Mouse (Mus musculus): ENCODE results near the gene Prkce. TPM values are rescaled to one million over a fixed set of nuclear protein-coding genes. Genes with fewer than 3 reads are reported as not detected.

Gene Prkce
- polyA plus RNA-seq, 1 experiment from 2014 or later, result 5.2 TPM

DNA sequence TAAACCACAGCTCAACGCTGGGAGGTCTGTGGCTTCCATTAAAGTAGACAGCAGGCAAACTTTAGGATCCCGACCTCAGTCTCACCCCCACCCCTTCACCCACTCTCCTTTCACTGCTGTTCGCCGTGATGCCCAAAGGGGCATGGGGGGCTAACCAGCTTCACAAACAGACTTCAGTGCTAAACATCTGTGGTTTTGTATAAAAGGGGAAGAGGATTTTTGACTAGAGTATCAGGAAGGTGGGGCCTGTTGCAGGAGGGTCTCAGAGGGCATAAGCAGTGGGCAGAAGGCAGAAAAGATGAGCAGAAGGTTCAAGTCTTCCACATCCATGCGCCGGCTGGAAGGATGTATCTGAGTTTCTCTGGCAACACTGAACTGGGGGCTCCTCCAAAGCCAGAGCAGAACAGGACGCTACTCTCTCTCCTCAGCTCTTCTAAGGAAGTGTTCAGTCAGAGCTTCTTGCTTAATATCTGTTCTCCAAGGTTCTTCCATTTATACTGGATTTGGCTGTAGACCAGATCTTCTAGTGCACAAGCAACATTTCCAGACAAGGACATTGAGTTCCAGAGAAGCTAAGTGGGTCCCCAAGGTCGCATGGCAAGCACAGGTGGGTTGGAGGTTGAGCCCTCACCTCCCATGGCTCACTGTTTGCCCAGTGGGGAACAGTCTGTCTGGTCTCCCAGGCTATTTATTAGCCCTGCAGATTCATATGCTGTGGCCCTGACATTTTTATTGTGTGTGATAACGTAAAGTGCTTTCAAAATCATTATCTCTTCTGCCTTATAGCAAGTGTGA lies 2.8 kb downstream of the Prkce start:
- 71% methylated on average over 9 of the region's 9 CpGs for WGBS
- H3K4me3 ChIP-seq (ENCODE audit: low read depth, low read length), result no peak overlapping the region
- no peak overlapping the region for H3K9ac ChIP-seq (ENCODE audit: low read depth, low read length)

GRCm38 (mm10) chr17:86175516-86175915 lies 7.9 kb downstream of the Prkce start:
- peaks cover 6% of the 10 kb centered on the region; the same call in 1 of the 2 replicates for H3K36me3 ChIP-seq (ENCODE audit: control insufficient read depth, insufficient read depth)
- H3K4me2 ChIP-seq (replicated peaks; ENCODE audit: low read depth), result no peak overlapping the region
- H3K27ac ChIP-seq (ENCODE audit: low read depth, low read length), result no peak overlapping the region
- H3K4me3 ChIP-seq (ENCODE audit: low read depth, low read length), result no peak overlapping the region
- H3K9ac ChIP-seq (ENCODE audit: low read depth, low read length), result no peak overlapping the region
- no peaks in the 10 kb centered on the region for H3K9me3 ChIP-seq (ENCODE audit: control insufficient read depth)
- no peaks in the 10 kb centered on the region for H3K27me3 ChIP-seq (replicated peaks; ENCODE audit: control insufficient read depth, insufficient read depth, low read length)
- no peaks in the 10 kb centered on the region for H3K4me1 ChIP-seq (replicated peaks; ENCODE audit: control insufficient read depth, insufficient read depth, low read length)
- 69% methylated on average over 9 of the region's 9 CpGs for WGBS
- no peak for ATAC-seq
- no peak for TF ChIP-seq CTCF (IDR thresholded peaks at IDR 0.05; ENCODE audit: low read depth)

More for the DNA sequence above, 2.8 kb downstream of the Prkce start:
- no peak for TF ChIP-seq CTCF (IDR thresholded peaks at IDR 0.05; ENCODE audit: low read depth)
- Histone ChIP-seq H3K36me3 (ENCODE audit: control insufficient read depth, insufficient read depth) (peaks cover 6% of the 10 kb centered on the region; the same call in 1 of the 2 replicates), H3K27me3 (replicated peaks; ENCODE audit: control insufficient read depth, insufficient read depth, low read length) (no peaks in the 10 kb centered on the region), H3K4me1 (replicated peaks; ENCODE audit: control insufficient read depth, insufficient read depth, low read length) (peaks cover 7% of the 10 kb centered on the region; the same call in 1 of the 2 replicates), H3K4me2 (replicated peaks; ENCODE audit: low read depth) (peak overlapping the region; percentile 97; the same call in 1 of the 2 replicates), H3K27ac (ENCODE audit: low read depth, low read length) (no peak overlapping the region), H3K9me3 (ENCODE audit: control insufficient read depth) (no peaks in the 10 kb centered on the region)
- no peak for ATAC-seq

DNA sequence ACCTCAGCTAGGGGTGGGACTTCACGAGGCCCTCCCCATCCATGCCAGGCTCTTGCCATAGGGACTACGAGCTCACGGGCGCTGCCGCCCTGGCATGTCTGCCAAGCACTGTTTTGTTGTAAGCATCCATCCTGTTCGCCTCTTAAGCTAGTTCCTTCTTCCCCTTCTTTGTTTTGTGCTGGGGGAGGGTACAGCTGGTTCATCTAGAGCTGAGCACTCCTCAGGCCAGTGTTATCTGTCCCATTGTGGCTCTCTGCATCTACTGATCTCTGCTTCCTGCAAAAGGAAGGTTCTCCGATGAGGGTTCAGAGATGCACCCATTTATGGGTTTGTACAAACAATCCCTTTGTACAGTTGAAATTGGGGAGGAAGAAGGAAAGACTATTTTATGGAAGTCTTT lies 9.1 kb downstream of the Prkce start:
- WGBS, result 84% methylated on average over 7 of the region's 7 CpGs
- Histone ChIP-seq H3K4me3 (ENCODE audit: low read depth, low read length) (no peak overlapping the region), H3K27me3 (replicated peaks; ENCODE audit: control insufficient read depth, insufficient read depth, low read length) (no peaks in the 10 kb centered on the region), H3K4me1 (replicated peaks; ENCODE audit: control insufficient read depth, insufficient read depth, low read length) (no peaks in the 10 kb centered on the region), H3K36me3 (ENCODE audit: control insufficient read depth, insufficient read depth) (peaks cover 6% of the 10 kb centered on the region; the same call in 1 of the 2 replicates), H3K4me2 (replicated peaks; ENCODE audit: low read depth) (no peak overlapping the region), H3K9me3 (ENCODE audit: control insufficient read depth) (no peaks in the 10 kb centered on the region), H3K9ac (ENCODE audit: low read depth, low read length) (no peak overlapping the region), H3K27ac (ENCODE audit: low read depth, low read length) (no peak overlapping the region)
- no peak for TF ChIP-seq CTCF (IDR thresholded peaks at IDR 0.05; ENCODE audit: low read depth)
- ATAC-seq, result no peak

GRCm38 (mm10) chr17:86183788-86184187 lies 16.2 kb downstream of the Prkce start:
- Histone ChIP-seq H3K4me3 (ENCODE audit: low read depth, low read length) (no peak overlapping the region), H3K27ac (ENCODE audit: low read depth, low read length) (no peak overlapping the region), H3K9ac (ENCODE audit: low read depth, low read length) (no peak overlapping the region), H3K4me2 (replicated peaks; ENCODE audit: low read depth) (no peak overlapping the region), H3K36me3 (ENCODE audit: control insufficient read depth, insufficient read depth) (no peaks in the 10 kb centered on the region), H3K27me3 (replicated peaks; ENCODE audit: control insufficient read depth, insufficient read depth, low read length) (no peaks in the 10 kb centered on the region), H3K4me1 (replicated peaks; ENCODE audit: control insufficient read depth, insufficient read depth, low read length) (0 out of 2 replicates have a peak, but pooled peaks cover 4% of the 10 kb centered on the region), H3K9me3 (ENCODE audit: control insufficient read depth) (no peaks in the 10 kb centered on the region)
- 63% methylated on average over 2 of the region's 2 CpGs for WGBS
- ATAC-seq, result no peak
- TF ChIP-seq CTCF (IDR thresholded peaks at IDR 0.05; ENCODE audit: low read depth), result peak; percentile 7; the same call in 1 of the 2 replicates

DNA sequence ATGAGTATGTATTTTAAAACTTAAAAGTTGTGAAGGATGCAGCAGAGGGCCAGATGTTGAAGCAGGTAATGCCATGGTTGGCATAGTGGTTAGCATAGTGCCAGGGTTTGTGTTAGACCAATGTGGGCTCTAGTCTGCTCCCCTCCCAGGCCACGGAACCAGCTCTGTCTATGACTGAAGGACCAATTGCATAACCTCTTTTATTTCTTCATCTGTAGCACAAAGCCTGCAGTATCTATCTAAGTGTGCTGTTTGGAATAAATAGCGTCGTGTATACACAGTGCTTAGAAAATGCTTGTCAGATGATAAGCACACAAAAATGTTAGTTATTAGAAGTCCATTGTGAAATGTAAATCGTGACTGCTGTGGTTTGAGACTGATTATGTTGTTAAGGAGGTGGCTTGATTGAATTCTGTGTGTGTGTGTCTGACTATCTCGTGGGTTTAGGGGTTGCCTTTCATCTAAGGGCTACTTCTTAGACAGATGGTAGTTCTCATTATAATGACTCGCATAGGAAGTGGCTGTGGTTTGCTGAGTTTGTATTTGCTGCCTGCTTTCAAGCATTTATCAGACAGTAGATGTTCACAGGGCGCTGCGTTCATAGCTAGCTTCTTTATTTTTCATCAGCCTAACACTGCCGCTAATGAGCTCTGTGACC lies 17.1 kb downstream of the Prkce start:
- H3K4me1 ChIP-seq (replicated peaks; ENCODE audit: control insufficient read depth, insufficient read depth, low read length), result 0 out of 2 replicates have a peak, but pooled peaks cover 4% of the 10 kb centered on the region
- no peak overlapping the region for H3K4me2 ChIP-seq (replicated peaks; ENCODE audit: low read depth)
- H3K36me3 ChIP-seq (ENCODE audit: control insufficient read depth, insufficient read depth), result no peaks in the 10 kb centered on the region
- no peak overlapping the region for H3K9ac ChIP-seq (ENCODE audit: low read depth, low read length)
- no peaks in the 10 kb centered on the region for H3K9me3 ChIP-seq (ENCODE audit: control insufficient read depth)
- no peak for ATAC-seq
- H3K27ac ChIP-seq (ENCODE audit: low read depth, low read length), result no peak overlapping the region
- 56% methylated on average over 9 of the region's 9 CpGs for WGBS
- TF ChIP-seq CTCF (IDR thresholded peaks at IDR 0.05; ENCODE audit: low read depth), result no peak
- H3K4me3 ChIP-seq (ENCODE audit: low read depth, low read length), result no peak overlapping the region
- no peaks in the 10 kb centered on the region for H3K27me3 ChIP-seq (replicated peaks; ENCODE audit: control insufficient read depth, insufficient read depth, low read length)

DNA sequence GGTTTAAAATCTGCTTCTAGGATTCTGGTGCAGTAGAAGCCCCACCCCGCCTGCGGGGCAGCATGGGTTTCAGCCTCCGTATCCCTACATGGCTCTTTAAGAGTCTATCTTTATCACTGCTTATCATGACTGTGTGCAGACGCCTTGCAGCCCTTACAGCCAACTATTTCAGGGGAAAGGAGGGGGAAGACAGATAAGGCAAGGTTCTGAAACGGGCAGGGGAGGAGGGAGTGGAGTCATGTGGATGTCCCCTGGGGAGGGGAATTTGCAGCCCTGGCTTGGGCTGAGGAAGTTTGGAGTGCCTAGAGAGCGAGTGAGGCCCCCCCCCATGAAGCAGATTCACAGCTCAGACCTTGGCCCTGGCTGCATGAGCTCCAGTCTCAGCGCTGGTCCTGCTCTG lies 18.0 kb downstream of the Prkce start:
- ATAC-seq, result no peak
- WGBS, result 17% methylated on average over 7 of the region's 7 CpGs
- H3K4me2 ChIP-seq (replicated peaks; ENCODE audit: low read depth), result peak overlapping the region; percentile 28

More for the DNA sequence above, 18.0 kb downstream of the Prkce start:
- no peak for TF ChIP-seq CTCF (IDR thresholded peaks at IDR 0.05; ENCODE audit: low read depth)
- Histone ChIP-seq H3K4me1 (replicated peaks; ENCODE audit: control insufficient read depth, insufficient read depth, low read length) (0 out of 2 replicates have a peak, but pooled peaks cover 4% of the 10 kb centered on the region), H3K36me3 (ENCODE audit: control insufficient read depth, insufficient read depth) (no peaks in the 10 kb centered on the region), H3K27ac (ENCODE audit: low read depth, low read length) (no peak overlapping the region), H3K27me3 (replicated peaks; ENCODE audit: control insufficient read depth, insufficient read depth, low read length) (no peaks in the 10 kb centered on the region), H3K4me3 (ENCODE audit: low read depth, low read length) (no peak overlapping the region), H3K9me3 (ENCODE audit: control insufficient read depth) (no peaks in the 10 kb centered on the region), H3K9ac (ENCODE audit: low read depth, low read length) (no peak overlapping the region)
